Mouse (Mus musculus) lung, postnatal 0 days (tissue): ENCODE measurements around the gene Taf15.
A peak's percentile ranks its signal among the peaks of the same experiment; 100 is the strongest.

Source experiments
- CTCF ChIP-seq: IDR thresholded peaks from 2 replicates; pipeline ENCODE4 v1.5.1; 2016; ENCODE audit warnings: antibody characterized with exemption, mild to moderate bottlenecking
- EP300 ChIP-seq: IDR thresholded peaks from 2 replicates; pipeline ENCODE4 v1.6.1; 2016; ENCODE audit warnings: antibody characterized with exemption, mild to moderate bottlenecking, control low read depth

GRCm38 (mm10) chr11:83472324-83473234 is at the start of gene Taf15:
- peak; percentile 80 for TF ChIP-seq CTCF
- peak; percentile 24; the same call in 1 of the 2 replicates for TF ChIP-seq EP300
